Mouse (Mus musculus) midbrain, postnatal 0 days (tissue): Measurements from ENCODE around the gene Olfr1417. TPM values are rescaled to one million over a fixed set of nuclear protein-coding genes. Genes with fewer than 3 reads are reported as not detected.

Source experiments
- ATAC-seq: fragments of 200-750 bp; cut with Nextera tagmentation; 2 replicates; pipeline ENCODE4 v1.8.0; 2017; ENCODE audit warnings: moderate number of reproducible peaks, mild to moderate bottlenecking, moderate TSS enrichment, moderate library complexity; ENCODE audit not compliant: low FRiP score
- DNase-seq: peaks from one replicate; pipeline ENCODE4 v3.0.0-alpha.2; 2015; ENCODE audit warnings: low spot score
- H3K27ac ChIP-seq: fragments of 300-500 bp; sonication (generic); 2 replicates; pipeline ENCODE4 v1.5.1; 2014; ENCODE audit warnings: low read depth, mild to moderate bottlenecking, low read length, mixed read lengths
- H3K27me3 ChIP-seq: fragments of 300-500 bp; sonication (generic); 2 replicates; pipeline ENCODE4 v1.6.1; 2014; ENCODE audit warnings: low read length, control low read depth, mixed read lengths; ENCODE audit not compliant: insufficient read depth
- H3K36me3 ChIP-seq: fragments of 300-500 bp; sonication (generic); 2 replicates; pipeline ENCODE4 v1.6.1; 2014; ENCODE audit warnings: low read length, control low read depth, mixed read lengths; ENCODE audit not compliant: insufficient read depth
- H3K4me1 ChIP-seq: fragments of 300-500 bp; sonication (generic); 2 replicates; pipeline ENCODE4 v1.6.1; 2014; ENCODE audit warnings: mild to moderate bottlenecking, control low read depth, antibody characterized with exemption, low read length, mixed read lengths; ENCODE audit not compliant: insufficient read depth
- H3K4me2 ChIP-seq: fragments of 300-500 bp; sonication (generic); 2 replicates; pipeline ENCODE4 v1.6.1; 2014; ENCODE audit warnings: low read depth, mild to moderate bottlenecking, low read length, mixed read lengths; ENCODE audit not compliant: poor library complexity, severe bottlenecking
- H3K4me3 ChIP-seq: fragments of 300-500 bp; sonication (generic); 2 replicates; pipeline ENCODE4 v1.5.1; 2014; ENCODE audit warnings: low read depth, mild to moderate bottlenecking, low read length, moderate library complexity
- H3K9ac ChIP-seq: fragments of 300-500 bp; sonication (generic); replicated peaks from 2 replicates; pipeline ENCODE4 v1.6.1; 2014; ENCODE audit warnings: mild to moderate bottlenecking, low read length, moderate library complexity, mixed read lengths; ENCODE audit not compliant: poor library complexity, severe bottlenecking
- H3K9me3 ChIP-seq: fragments of 300-500 bp; sonication (generic); 2 replicates; pipeline ENCODE4 v1.6.1; 2016; ENCODE audit warnings: low read length, control low read depth
- CTCF ChIP-seq: IDR thresholded peaks from 2 replicates; pipeline ENCODE4 v1.5.1; 2016; ENCODE audit warnings: antibody characterized with exemption, mild to moderate bottlenecking
- WGBS: fragments of 180-500 bp; shearing (Covaris S2); extraction: QIAGEN DNeasy Blood & Tissue Kit; methylation state at CpG from one replicate; pipeline ENCODE4 v1.1.7; 2014; 5-methylcytosine and 5-hydroxymethylcytosine counted together
- polyA plus RNA-seq: library from polyadenylated mRNA; unstranded; fragments of >200 nt; fragmentation: Nextera tagmentation; extraction: Ambion mirVana; gene quantifications from 2 replicates; pipeline ENCODE4 v1.2.1, GENCODE M21; 2015
- total RNA-seq: library from RNA; depleted of rRNA; stranded (reverse); fragments of >200 nt; gene quantifications from 2 replicates; pipeline ENCODE4 v1.2.3, GENCODE M21; 2014

Olfr1417 gene
- total and polyA plus RNA-seq, 2 experiments from 2014 or later: 0.16 TPM; not detected in 1

- no peak for TF ChIP-seq CTCF
- Histone ChIP-seq H3K4me2 (no peak overlapping the region), H3K4me3 (no peak overlapping the region), H3K27ac (no peak overlapping the region), H3K27me3 (no peaks in the 10 kb centered on the region), H3K4me1 (no peaks in the 10 kb centered on the region), H3K9ac (no peak overlapping the region), H3K36me3 (no peaks in the 10 kb centered on the region), H3K9me3 (0 out of 2 replicates have a peak, but pooled peaks cover 3% of the 10 kb centered on the region)
- 79% methylated on average over 6 of the region's 6 CpGs for WGBS
- no peak for DNase-seq
- ATAC-seq: no peak
These were observed 17.5 kb upstream of the Olfr1417 start for GRCm38 (mm10) chr19:11856506-11856905.

- H3K4me1 ChIP-seq: no peaks in the 10 kb centered on the region
- no peak for ATAC-seq
- no peak for TF ChIP-seq CTCF
- no peak overlapping the region for H3K27ac ChIP-seq
- WGBS: 93% methylated on average over 2 of the region's 2 CpGs
- H3K36me3 ChIP-seq: no peaks in the 10 kb centered on the region
- H3K4me3 ChIP-seq: no peak overlapping the region
- H3K27me3 ChIP-seq: no peaks in the 10 kb centered on the region
- no peak for DNase-seq
- 0 out of 2 replicates have a peak, but pooled peaks cover 3% of the 10 kb centered on the region for H3K9me3 ChIP-seq
- no peak overlapping the region for H3K4me2 ChIP-seq
- no peak overlapping the region for H3K9ac ChIP-seq
These were observed 15.8 kb upstream of the Olfr1417 start for GRCm38 (mm10) chr19:11854821-11855220.

GRCm38 (mm10) chr19:11852652-11853051 lies 13.6 kb upstream of the Olfr1417 start:
- no peak for ATAC-seq
- no peaks in the 10 kb centered on the region for H3K27me3 ChIP-seq
- H3K36me3 ChIP-seq: no peaks in the 10 kb centered on the region
- WGBS: 77% methylated on average over 4 of the region's 4 CpGs
- H3K4me3 ChIP-seq: no peak overlapping the region
- H3K27ac ChIP-seq: no peak overlapping the region
- H3K9me3 ChIP-seq: 0 out of 2 replicates have a peak, but pooled peaks cover 3% of the 10 kb centered on the region
- no peak for DNase-seq
- H3K4me2 ChIP-seq: no peak overlapping the region
- no peaks in the 10 kb centered on the region for H3K4me1 ChIP-seq
- no peak overlapping the region for H3K9ac ChIP-seq
- TF ChIP-seq CTCF: no peak

GRCm38 (mm10) chr19:11846333-11846732 lies 7.3 kb upstream of the Olfr1417 start:
- Histone ChIP-seq H3K27me3 (no peaks in the 10 kb centered on the region), H3K9me3 (no peaks in the 10 kb centered on the region), H3K4me3 (no peak overlapping the region), H3K4me1 (no peaks in the 10 kb centered on the region), H3K36me3 (no peaks in the 10 kb centered on the region), H3K27ac (no peak overlapping the region), H3K9ac (no peak overlapping the region), H3K4me2 (no peak overlapping the region)
- 82% methylated on average over 4 of the region's 4 CpGs for WGBS
- DNase-seq: no peak
- no peak for ATAC-seq
- TF ChIP-seq CTCF: no peak

- ATAC-seq (no peak), DNase-seq (no peak)
- no peak overlapping the region for H3K9ac ChIP-seq
- H3K9me3 ChIP-seq: no peaks in the 10 kb centered on the region
- TF ChIP-seq CTCF: no peak
- H3K36me3 ChIP-seq: no peaks in the 10 kb centered on the region
- no peaks in the 10 kb centered on the region for H3K4me1 ChIP-seq
- no peak overlapping the region for H3K4me3 ChIP-seq
- H3K27ac ChIP-seq: no peak overlapping the region
- no peaks in the 10 kb centered on the region for H3K27me3 ChIP-seq
- H3K4me2 ChIP-seq: no peak overlapping the region
- 31% methylated on average over 4 of the region's 4 CpGs for WGBS
These were observed 15.5 kb downstream of the Olfr1417 start for GRCm38 (mm10) chr19:11823346-11824065.

- TF ChIP-seq CTCF: no peak
- ATAC-seq: no peak
- Histone ChIP-seq H3K9ac (no peak overlapping the region), H3K36me3 (no peaks in the 10 kb centered on the region), H3K4me3 (peak overlapping the region; percentile 83), H3K4me2 (peak overlapping the region; percentile 78), H3K27me3 (no peaks in the 10 kb centered on the region), H3K9me3 (no peaks in the 10 kb centered on the region), H3K27ac (no peak overlapping the region), H3K4me1 (no peaks in the 10 kb centered on the region; the same call in 1 of the 2 replicates)
- no peak for DNase-seq
- 34% methylated on average over 6 of the region's 6 CpGs for WGBS
These were observed 18.8 kb downstream of the Olfr1417 start for GRCm38 (mm10) chr19:11820211-11820610.
